Mouse (Mus musculus): ENCODE data around the gene Gm45261.
A peak's percentile ranks its signal among the peaks of the same experiment; 100 is the strongest.

The Gm45261 gene

DNA sequence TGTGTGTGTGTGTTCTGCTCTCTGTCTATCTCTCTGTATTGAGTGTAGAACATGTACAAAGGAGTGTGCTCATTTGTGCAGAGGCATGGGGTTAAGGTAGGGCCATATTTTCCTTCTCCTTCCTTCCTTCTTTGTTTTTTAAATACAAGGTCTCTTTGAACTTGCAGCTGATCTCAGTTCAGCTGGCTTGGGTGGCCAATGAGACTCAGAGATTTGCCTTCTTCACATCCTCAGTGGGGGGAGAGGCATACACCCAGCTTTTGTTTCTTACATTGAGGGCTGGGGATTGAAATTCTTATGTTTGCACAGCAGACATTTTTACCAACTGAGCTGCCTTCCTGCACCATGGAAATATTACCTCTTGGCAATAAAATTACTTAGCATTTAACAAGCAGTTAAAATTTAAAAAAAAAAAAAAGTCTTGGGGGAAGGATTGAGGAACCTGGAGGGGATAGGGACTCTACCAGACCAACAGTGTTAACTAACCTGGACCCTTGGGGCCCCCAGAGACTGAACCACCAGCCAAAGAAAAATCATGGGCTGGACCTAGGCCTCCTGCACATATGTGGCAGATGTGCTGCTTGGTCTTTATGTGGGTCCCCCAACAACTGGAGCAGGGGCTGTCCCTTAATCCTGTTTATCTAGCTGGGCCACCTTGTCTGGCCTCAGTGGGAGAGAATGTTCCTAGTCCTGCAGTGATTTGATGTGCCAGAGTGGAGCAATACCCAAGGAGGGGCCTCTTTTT is 50.8 kb downstream of the Gm45261 start:
- DNase-seq (ENCODE audit: low spot score in 2 of 2): no peak

DNA sequence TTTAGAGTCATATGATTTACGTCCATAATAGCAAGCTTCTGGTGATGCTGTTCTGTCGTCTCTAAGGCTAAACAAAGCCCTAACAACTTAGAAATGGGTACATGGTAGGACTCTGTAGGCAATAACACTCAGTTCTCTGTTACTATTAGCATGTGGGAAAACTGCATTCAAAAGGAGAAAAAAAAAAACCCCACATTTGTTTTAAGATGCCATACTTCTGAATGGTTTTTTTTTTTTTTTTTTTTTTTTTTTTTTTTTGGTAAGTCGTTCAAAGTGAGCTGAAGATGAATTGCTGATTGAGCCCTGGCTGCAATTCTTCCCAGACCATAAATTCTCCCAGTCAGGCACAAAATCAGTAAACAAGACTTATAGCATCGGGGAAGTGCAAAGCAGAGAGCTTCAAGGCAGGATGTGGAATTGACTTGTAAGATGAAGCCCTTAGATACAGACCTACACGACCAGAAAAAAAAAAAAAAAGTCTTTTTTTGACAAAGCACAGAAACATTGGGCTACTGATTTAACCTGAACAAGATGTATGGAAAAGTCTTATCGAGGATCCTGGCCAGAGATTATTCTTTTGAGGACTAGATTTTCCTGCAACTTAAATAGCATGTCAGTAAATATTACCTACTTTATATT is 51.7 kb downstream of the Gm45261 start:
- DNase-seq (ENCODE audit: low spot score in 2 of 2): no peak

- peak; percentile 55 to 71 for DNase-seq (ENCODE audit: low spot score in 2 of 2)
These were observed 52.7 kb downstream of the Gm45261 start for GRCm38 (mm10) chr1:80408586-80408985.

GRCm38 (mm10) chr1:80404196-80404595 is 57.1 kb downstream of the Gm45261 start:
- DNase-seq (ENCODE audit: low spot score in 2 of 2): no peak

DNA sequence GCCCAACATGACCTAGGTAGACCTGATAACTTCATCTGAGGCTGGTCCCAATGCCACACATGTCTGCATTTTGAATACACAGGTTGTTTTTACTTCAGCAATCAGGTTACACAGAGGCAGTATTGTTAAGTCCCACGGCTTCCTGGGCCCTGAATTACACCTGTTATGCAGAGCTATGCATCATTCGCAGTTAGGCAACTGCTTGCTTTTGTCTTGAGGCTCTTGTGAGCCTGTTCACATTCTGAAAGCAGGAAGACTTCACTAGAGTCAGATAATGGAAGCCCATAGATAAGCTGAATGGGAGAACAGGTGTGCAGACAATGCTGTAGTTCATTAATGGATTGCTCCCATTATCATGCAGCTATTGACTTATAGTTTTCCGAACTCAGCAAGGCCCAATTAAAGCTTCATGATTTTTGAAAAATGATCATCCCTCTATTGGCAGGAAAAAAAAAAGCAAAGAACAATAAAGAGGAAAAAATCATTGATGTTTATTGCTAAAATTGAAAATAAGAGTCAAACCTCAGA is 57.8 kb downstream of the Gm45261 start:
- DNase-seq (ENCODE audit: low spot score in 2 of 2): no peak

- DNase-seq (ENCODE audit: low spot score in 2 of 2): peak in 1 of 2 experiments; percentile 19
These were observed 59.3 kb downstream of the Gm45261 start for GRCm38 (mm10) chr1:80401961-80402360.
